Mouse (Mus musculus) liver, embryonic 14.5 days (tissue): ENCODE data around the gene Sgcd.

ENCODE experiments used
- CTCF ChIP-seq: IDR thresholded peaks from 2 replicates; pipeline ENCODE4 v1.5.1; 2016; ENCODE audit warnings: antibody characterized with exemption, low read depth, control low read depth
- EP300 ChIP-seq: IDR thresholded peaks from 2 replicates; pipeline ENCODE4 v1.6.1; 2016; ENCODE audit warnings: antibody characterized with exemption, low read depth

DNA sequence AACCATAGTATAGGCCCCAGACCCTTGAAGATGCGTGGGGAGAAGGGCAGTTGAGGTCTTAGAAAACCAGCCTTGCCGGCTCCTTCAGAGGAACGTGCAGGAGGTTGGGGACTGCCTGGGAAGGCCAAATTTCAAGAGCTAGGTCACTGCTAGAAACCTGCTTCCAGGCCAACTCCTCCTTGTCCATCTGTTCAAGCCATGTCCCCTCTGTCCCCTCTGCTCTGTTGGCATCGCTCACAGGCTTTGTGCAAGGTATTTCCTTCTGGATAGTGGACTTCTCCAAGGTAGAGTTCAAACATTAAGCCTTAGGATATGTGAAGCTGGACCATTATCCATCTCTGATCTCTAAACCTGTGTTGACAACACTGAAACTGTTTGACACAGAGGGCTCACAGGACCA lies 874.4 kb downstream of the Sgcd start:
- TF ChIP-seq EP300 (no peak), CTCF (no peak)
